Mouse (Mus musculus): ENCODE data around the gene Hexdc.

Hexdc gene

DNA sequence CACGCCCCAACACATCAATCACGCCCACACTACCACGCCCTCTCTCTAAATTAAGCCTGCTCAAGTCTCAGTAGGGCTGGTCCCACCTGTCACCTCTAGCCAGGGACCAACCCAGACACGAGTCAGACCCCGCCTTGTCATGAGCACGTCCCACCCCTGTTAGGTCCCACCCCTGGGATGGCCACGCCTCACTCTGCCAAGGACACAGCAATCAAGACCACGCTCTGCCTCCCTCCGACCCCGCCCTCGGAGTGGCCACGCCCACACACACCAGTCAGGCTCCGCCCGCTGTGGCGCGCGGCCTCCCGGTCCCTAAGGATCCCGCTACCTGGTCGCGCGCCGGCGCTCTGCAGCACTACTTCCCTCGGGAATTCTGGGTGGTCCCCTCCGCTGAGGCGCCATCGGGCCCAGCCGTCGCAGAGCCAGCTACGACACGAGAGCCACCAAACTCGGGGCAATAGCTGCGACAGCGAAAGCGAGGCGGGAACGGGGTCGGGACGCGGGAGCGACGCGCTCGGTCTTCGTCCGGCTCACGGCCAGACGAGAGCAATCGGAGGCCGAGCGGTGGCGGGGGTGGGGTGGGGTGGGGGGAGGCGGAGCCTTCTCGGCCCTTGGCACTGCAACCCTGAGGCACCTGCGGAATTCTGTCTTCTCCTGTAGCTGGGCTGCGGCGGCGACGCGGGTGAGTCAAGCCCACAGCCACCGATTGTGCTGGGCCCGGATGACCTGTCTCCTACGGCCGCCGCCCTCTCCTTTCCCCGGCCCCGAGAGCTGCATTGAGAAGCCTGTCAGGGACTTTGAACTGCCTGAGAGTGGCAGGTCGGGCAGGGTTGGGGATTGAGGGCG, at the start of gene Hexdc, which contains the start of gene Ogfod3:
Hexdc (plus strand) TSS at position 273 of the 846 bp plus-strand sequence.
Ogfod3 (minus strand) TSS at position 551 of the 846 bp plus-strand sequence.
- peak; percentile 99 for DNase-seq (ENCODE audit: low spot score)

DNA sequence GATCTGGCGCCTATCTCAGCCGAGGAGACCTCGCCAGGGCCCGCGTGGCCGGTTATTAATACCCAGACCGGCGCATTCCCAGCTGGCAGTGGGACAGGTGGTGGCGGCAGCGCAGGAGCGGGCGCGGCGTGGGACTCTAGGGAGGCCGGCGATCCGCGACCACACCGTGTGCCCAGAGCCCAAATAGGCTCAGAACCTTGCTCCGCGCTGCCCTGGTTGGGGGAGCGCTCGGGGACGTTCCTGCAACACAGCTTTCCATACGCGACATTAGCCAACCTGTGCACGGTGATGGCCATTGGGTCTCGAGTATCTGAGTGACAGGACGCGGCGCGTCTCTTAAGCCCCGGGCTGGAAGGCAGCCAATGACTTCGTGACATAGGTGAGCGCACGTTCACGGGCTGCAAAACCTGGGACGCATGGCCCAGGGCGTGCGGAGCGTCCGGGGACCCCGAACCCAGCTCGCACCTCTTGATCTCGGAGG, 47.8 kb upstream of the Hexdc start:
- no peak for DNase-seq (ENCODE audit: low spot score)

DNA sequence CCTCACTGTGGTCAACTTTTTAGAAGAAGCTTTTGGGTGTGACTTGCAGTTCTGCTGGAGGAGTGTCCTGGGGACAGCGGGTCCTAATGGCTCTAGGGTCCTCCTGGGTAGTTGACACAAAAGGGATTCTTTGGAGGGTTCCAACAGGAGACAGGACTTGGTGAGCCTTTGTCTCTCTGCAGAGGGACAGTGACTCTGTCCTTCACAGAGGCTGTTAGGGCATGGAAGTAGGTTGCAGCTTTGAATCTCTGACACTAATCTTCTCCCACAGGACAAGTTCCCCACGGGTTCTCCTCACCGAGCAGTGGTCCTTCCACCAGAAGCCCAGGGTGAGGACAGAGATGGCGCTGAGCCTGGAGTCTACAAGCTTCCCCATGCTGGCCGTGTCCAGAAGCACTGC, 44.3 kb upstream of the Hexdc start, which contains the start of gene Uts2r:
Uts2r (plus strand) TSS at position 301 of the 400 bp plus-strand sequence.
- DNase-seq (ENCODE audit: low spot score) = no peak

DNA sequence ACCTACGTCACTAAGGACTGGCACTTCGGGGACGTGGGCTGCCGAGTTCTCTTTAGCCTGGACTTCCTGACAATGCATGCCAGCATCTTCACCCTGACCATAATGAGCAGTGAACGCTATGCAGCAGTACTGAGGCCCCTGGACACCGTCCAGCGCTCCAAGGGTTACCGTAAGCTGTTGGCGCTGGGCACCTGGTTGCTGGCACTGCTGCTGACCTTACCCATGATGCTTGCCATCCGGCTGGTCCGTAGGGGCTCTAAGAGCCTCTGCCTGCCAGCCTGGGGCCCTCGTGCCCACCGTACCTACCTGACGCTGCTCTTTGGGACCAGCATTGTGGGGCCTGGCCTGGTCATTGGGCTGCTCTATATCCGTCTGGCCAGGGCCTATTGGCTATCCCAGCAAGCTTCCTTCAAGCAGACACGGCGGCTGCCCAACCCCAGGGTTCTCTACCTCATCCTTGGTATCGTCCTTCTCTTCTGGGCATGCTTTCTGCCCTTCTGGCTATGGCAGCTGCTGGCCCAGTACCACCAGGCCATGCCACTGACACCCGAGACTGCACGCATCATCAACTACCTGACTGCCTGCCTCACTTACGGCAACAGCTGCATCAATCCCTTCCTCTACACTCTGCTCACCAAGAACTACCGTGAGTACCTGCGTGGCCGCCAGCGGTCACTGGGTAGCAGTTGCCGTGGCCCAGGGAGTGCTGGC, 43.4 kb upstream of the Hexdc start:
- DNase-seq (ENCODE audit: low spot score) = no peak

DNA sequence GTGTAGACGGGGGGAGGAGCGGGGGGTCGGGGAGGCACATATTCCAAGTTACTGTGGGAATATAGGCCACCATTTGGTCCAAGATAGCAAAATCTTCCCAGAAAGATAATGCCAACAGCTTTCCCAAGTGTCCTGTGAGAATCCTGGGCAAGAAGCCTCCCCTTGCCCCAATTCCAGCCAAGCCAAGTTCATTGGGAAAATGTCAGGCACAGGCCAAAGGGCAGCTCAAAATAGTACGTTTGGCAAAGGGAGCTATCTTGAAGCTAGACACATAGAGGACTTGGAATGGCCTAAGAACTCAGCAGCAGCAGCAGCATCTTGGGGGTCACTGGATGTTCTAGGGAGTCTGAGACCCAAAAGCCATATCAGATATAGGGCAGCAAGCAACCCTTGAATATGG, 40.5 kb upstream of the Hexdc start:
- no peak for DNase-seq (ENCODE audit: low spot score)

DNA sequence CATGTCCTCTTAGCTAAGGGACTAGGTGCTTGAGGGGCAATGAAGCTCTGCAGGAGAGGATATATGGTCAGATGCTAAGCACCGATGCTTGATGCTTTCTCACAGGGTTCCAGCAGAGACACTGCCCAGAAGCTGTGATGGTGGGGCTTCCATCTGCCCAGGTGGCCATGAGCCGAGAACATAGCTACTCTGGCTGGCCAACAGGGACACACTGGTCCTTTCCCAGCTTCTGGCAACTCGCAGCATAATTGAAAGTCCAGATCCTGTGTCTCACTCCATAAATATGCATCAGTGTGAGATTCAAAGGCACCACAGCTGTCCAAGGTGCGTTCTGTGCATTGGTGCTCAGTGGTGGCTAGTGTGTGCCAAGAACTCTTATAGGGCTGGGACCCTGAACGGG, 31.0 kb upstream of the Hexdc start:
- no peak for DNase-seq (ENCODE audit: low spot score)

DNA sequence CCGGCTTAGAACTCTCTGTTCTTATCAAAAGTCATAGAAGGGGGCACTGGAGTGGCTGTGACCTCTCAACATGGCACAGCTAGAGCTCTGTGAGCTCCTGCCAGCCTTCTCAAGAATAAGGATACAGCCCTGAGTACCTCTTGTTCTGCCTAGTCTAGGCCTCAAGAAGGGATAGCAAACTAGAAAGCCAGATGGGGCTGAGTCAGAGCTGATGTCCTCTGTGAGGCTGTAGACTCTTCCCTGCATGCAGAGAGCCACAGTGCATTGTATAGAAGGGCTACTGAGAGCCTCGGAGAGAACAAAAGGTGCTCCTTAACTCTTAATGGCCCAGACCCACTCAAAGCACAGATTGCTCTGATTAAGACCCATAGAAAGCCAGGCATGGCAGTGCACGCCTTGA, 30.0 kb upstream of the Hexdc start:
- DNase-seq (ENCODE audit: low spot score) = no peak

DNA sequence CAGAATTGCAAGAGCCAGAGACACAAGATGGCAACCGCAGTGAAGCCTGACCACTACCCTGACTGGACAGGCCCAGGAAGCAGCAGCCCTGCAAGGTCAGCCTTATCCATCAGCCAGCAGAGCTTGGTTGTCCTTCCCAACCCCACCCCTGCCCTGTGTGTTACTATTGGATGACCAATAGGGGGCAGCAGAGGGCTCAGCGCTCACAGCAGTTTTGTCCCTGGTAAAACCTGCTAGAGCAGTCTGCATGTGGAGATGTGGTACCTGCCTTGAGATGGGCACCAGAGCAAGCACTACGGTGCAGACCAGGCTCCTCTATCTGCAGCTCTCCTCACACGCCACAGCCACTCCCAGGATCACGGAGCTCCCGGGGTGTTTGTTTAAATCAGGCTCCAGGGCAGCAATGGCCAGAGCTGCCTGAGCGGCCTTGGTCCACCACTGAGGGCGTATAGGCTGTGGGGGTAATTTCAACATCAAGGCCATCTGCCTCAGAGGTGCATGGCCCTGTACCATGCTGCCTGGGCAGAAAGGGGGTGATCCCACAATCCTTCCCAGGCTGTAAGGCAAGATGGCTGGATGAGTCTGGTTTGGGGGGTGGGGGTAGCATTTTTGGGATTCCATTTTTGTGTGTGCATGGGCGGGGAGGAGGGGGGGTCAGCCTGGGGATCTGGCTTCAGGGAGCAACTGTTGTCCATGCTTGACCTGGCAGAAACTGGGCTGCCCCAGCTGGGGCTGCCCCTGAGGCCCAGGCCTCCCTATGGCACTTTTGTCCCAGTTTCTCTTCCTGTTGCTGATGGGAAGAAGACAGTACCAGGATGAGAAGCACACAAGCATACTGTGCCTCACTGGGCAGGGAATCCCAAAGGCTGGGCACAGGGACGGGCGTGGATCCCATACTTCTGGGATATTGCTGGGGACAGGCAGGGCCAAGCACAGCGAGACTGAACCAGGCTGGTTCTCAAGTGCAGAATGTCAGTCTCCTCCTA, 27.7 kb upstream of the Hexdc start:
- DNase-seq (ENCODE audit: low spot score) = peak; percentile 48

DNA sequence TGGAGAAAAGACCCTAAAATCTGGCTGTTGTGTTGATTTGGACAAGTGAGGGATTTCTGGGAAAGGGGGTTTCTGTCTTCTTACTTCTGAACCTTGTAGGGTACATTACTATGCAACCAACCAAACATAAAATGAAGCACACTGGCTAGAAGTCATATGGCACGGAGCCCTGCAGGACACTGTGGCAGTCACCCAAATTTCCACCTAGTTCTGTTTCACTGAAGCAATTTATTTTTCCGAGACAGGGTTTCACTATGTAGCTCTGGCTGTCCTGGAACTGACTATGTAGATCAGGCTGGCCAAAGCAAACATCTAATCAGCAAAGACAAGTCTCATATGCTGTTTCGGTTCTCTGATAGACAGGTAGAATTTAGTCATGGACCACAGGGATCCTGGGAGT, 14.6 kb upstream of the Hexdc start:
- DNase-seq (ENCODE audit: low spot score) = no peak

DNA sequence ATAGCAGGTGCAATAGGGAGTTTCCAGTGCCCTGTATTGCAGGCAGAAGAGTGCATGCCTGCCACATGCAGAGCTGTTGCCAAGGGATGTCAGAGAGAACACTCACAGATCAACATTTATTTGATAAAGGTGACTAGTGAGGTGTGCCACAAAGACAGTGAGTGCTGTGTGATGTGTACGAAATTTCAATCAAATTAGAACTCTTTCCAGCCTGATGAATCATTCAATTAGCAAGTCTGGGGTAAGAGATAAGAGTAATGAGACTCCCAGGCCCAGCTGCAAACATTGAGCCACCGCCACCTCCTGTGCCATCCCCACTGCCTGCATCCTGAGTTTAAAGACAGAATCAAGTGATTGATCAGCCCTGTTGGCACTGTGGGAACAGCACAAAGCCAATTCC, 11.5 kb upstream of the Hexdc start:
- DNase-seq (ENCODE audit: low spot score) = no peak

DNA sequence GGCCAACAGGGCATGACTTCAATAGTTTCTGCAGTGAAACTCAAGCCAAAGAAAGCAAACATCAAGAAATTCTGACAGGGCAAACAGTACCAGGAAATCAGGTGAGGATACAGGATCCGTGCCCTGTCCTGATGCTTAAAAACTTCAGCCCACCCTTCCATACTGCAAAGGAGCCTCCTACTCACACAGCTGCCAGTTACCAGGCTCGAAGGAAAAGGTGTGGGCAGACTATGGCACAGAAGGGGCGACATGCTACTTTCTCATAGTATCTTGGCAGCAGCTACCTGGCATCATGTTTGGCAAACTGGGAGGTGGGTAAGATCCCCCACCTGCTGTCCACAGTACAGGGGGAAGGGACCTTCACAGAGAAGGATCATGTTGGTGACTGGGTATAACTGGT, 10.8 kb upstream of the Hexdc start:
- DNase-seq (ENCODE audit: low spot score) = no peak

DNA sequence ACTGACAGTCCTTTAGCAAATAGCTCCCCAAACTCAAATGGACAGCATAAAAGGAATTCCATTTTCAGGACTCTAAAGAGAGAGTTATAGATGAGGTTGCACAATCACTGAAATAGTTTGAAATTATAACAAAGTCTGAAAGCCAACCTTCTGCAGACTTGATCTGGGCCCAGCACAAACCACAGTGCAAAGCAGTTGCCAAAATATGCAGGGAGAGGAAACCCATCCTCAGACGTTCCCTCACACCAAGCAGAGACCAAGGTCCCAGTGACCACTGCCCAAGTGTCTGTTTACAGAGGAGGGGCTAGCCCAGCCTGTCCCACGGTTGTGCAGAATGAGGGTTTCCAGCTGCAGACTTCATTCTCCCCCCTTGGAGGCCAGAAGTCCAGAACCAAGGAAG, 5.6 kb upstream of the Hexdc start:
- DNase-seq (ENCODE audit: low spot score) = no peak

DNA sequence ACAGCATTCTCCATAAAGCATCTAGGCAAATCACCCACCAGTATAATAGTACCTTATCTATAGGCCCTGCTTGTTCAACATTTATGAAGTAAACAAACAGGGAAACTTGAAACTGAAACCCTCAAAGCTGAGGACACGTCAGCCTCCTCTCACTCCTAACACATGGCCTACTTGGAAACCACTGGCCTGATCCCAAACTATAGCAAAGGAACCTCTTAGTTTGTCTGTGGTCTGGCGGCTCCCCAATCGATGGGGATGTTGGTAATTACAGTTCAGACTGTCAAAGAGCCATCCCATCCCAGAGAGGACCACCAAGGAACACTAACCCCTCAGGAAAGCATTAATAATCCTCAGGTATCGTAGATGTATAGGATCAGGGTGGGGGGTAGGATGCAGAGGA, 4.4 kb upstream of the Hexdc start:
- DNase-seq (ENCODE audit: low spot score) = no peak

DNA sequence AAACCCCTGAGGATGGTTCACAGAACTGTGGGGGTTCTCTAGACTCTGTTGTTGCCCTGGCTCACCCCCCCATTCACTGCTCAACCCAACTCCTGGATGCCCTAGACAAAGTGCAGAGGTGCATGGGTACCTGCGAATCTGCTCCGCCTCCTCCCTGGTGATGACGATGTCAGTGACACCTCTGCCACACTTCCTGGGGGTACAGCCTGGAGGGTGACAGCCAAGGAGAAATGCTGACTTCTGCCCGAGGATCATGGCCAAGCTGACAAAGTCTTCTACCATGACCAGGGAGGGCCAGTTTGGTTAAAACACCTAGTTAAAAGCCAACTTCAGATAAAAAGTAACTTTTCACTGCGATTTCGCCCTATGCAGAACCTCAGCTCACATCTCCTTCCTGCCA, 3.5 kb upstream of the Hexdc start:
- no peak for DNase-seq (ENCODE audit: low spot score)

DNA sequence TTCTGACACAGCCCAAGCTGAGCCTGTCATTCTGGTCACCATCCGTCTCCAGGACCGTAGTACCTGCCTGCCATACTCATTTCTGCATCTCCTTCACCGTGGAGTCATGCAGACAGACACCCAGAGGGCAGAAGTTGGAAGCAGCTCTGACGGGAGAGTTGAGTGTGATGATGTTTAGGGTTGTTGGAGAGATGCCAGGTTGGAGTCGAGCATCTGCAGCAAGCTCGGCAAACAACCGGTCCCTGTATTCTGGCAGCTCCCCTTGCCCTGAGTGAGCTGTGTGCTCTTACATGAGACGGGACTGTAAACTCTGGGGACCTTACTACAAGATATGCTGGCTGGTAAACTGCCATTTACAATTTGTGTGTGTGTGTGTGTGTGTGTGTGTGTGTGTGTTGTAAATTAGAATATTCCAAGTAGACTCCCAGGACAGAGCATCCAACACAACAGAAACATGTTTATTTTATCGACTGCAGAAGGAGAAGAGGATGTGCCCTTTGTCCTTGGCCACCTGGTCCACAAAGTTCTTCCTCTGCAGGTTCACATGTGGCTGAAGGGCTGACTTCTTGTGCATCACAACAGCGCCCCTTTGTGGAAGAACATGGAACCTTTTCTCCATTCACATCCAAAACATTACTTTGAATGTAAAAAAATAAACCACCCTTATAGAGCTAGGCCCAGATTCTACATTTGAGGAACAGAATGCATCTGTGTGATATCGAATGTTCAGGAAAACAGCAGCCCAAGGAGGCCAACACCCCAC, 2.6 kb upstream of the Hexdc start:
- peak; percentile 22 for DNase-seq (ENCODE audit: low spot score)

DNA sequence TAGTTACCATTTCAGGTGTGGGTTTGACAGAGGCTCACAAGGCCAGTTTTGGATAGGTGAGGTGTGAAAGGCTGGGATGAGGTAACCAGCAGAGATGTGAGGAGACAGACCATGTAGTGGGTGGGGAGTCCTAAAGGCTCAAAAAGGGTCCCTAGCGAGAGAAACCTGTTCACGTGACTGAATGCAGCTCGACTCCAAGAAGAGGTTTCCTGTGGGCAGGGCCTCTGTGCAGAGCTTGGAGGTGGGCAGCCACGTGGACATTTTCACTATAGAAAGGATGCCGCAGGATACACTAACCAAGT, 423 bp upstream of the Hexdc start:
- no peak for DNase-seq (ENCODE audit: low spot score)

DNA sequence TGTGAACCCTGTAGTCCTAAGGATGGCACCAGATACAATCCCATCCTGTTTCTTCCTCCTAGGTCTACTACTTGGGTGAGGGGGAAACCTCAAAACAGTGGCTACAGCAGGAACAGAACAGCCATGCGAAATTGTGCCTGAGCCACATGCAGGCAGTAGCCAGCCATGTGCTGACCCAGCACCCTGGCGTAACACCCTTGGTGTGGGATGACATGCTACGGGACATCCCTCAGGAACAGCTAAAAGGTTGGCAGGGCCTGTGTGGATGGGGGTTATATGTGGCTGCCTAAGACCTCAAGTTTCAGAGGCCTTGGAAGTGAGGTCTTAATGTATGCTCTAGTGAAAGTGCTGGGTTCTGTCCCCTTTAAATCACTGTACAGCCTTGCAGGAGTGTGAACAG, 12.6 kb downstream of the Hexdc start:
- no peak for DNase-seq (ENCODE audit: low spot score)

DNA sequence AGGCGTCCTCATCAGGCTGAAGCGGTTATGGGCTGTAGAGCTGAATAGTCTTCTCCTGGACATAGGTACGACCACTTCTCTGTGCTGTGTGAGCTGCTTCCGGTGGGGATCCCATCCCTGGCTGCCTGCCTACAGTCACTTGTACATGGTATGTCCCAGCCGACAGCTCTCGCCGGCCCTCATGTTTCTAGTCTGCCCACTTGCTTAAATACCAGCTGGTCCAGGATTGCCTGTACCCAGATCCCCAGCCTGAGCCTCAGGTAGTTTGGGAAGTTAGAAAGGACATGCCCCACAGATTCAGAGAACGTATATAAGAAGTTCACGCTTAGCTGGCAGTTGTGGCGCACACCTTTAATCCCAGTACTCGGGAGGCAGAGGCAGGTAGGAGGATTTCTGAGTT, 15.5 kb downstream of the Hexdc start:
- DNase-seq (ENCODE audit: low spot score) = no peak

DNA sequence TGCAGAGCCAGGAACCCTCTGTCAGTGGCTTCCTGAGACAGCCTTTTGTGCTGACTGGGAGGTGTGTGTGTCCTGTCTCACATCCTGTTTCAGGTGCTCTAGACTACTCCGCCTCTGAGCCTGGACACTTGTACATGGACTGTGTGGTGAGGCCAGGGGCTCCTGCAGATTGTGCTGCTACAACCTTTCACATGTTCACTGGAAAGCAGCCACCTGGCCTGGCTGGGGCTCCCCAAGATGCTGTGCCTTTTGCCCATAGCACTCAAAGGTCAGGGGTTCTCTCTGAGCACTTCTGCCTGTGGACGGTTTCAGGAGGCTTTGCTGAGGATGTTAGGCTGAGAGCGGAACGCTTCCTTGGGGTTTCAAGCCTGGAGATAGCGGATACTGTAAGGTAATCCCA, 16.5 kb downstream of the Hexdc start:
- no peak for DNase-seq (ENCODE audit: low spot score)

DNA sequence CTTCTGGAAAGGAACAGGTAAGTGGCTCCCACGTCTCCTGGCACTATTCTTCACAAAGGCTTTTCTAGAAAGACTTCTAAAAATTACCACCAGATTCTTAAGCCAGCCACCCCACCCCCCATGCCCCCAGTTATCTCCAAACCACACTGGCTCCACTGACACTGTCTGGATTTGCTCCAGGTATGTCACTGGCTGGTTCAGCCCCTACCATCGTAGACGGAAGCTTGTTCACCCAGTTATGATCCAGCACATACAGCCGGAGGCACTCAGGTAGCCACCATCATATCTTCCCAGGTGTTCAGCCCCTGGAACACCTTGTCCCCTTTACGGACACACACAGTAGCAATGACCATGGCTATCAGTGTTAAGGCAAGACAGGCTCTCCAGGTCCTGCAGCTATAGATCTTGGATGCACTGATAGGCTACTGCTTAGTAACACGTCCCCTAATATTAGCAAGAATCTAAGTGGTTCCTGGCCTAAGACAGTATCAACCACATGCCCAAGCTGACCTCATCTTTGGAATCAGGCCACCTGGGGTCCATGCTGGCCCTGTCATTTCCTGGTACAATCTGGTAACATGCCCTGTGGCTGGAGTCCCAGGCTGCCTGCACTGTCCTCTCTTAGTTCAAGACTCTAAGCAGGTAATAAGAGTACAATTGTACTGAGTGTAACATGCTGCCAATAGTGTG, 17.2 kb downstream of the Hexdc start:
- DNase-seq (ENCODE audit: low spot score) = no peak
